Mouse (Mus musculus): ENCODE measurements around the gene Irf2bpl.

DNA sequence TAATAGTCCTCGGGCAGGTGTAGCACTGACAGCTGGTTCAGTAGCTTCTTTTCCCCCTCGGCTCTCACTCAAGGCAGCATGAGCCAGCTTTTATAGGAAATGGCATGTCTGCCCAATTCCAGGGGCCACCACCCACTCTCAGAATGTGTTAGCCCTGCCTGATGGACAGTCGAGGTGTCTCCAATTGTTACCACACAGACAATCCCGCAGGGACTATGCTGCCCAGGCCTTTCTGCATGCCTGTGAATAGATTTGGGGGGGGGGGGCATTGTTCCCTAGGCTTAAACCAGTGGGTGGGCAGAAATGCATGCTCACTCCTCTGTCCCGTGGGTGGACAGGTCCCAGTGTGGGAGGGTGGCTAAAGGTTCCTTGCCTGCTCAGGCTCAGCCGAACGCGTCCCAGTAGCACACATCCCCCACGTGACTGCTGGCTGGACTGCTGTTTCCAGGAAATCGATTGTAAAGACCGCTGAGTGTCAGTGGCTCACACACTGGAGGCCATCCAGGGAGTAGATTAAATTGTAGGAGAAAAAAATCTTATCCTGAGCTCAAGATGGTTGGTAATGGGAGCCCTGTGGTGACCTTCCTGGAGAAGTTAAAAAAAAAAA lies 33.9 kb upstream of the Irf2bpl start:
- TF ChIP-seq HCFC1 (IDR thresholded peaks at IDR 0.05; ENCODE audit: low read depth, low read length) (no peak), NRF1 (IDR thresholded peaks at IDR 0.05; ENCODE audit: low read depth, low read length) (no peak), NELFE (IDR thresholded peaks at IDR 0.05; ENCODE audit: low read depth, low read length) (no peak), USF2 (conservative IDR thresholded peaks at IDR 0.05; ENCODE audit: low read depth, low read length) (no peak), CTCF (conservative IDR thresholded peaks at IDR 0.05 in 1 of 2, IDR thresholded peaks at IDR 0.05 in 1 of 2; ENCODE audit: low read depth in 2 of 2, low read length in 2 of 2) (no peak), RAD21 (IDR thresholded peaks at IDR 0.05; ENCODE audit: low read depth, low read length) (no peak), MXI1 (IDR thresholded peaks at IDR 0.05; ENCODE audit: low read depth, low read length) (no peak), POLR2A (IDR thresholded peaks at IDR 0.05; ENCODE audit: low read depth, low read length) (no peak), TCF12 (IDR thresholded peaks at IDR 0.05; ENCODE audit: low read depth, low read length) (no peak), MAX (IDR thresholded peaks at IDR 0.05; ENCODE audit: low read length) (no peak), CHD2 (IDR thresholded peaks at IDR 0.05; ENCODE audit: low read length) (no peak)

All from CH12.LX (cell line).